Mouse (Mus musculus): ENCODE measurements around the gene Zfp128. TPM values are rescaled to one million over a fixed set of nuclear protein-coding genes. Genes with fewer than 3 reads are reported as not detected.
"Not testable (repeated sequence)": the region's sequence is repeated elsewhere in the genome, so short reads cannot be mapped to it uniquely, and the experiment has no call there.

Zfp128 gene
- polyA plus RNA-seq (2014; fragmentation: Nextera tagmentation; extraction: Ambion mirVana): 7.8 and 9.1 TPM in 2 replicates

- Histone ChIP-seq H3K4me2 (replicated peaks) (peak within 1 kb of the TSS; percentile 69), H3K4me1 (replicated peaks; ENCODE audit: control insufficient read depth, insufficient read depth, low read length) (peaks cover 14% of the 10 kb centered on the region), H3K9me3 (ENCODE audit: control insufficient read depth, low read length) (no peaks in the 10 kb centered on the region), H3K27me3 (ENCODE audit: control insufficient read depth, insufficient read depth, low read length) (no peaks in the 10 kb centered on the region), H3K4me3 (replicated peaks; ENCODE audit: low read length) (peak within 1 kb of the TSS; percentile 76), H3K36me3 (replicated peaks; ENCODE audit: control insufficient read depth, insufficient read depth) (peaks cover 20% of the 10 kb centered on the region), H3K9ac (peak within 1 kb of the TSS; percentile 78), H3K27ac (0 out of 2 replicates have a peak within 1 kb of the TSS, but pooled peaks have one; percentile 44)
- ATAC-seq (ENCODE audit: low FRiP score): peak; percentile 98
- peak; percentile 95 for DNase-seq (ENCODE audit: low spot score)
- 1% methylated on average over 35 of the region's 35 CpGs for WGBS
Measured at GRCm38 (mm10) chr7:12880911-12881660, at the start of gene Zfp128. Gene Zfp128 (plus strand): TSS chr7:12881177.

GRCm38 (mm10) chr7:12834162-12835120 lies 46.5 kb upstream of the Zfp128 start, which contains the start of gene Zfp110:
Gene Zfp110 (plus strand): TSS chr7:12834761.
- H3K36me3 ChIP-seq (replicated peaks; ENCODE audit: control insufficient read depth, insufficient read depth): peaks cover 35% of the 10 kb centered on the region

DNA sequence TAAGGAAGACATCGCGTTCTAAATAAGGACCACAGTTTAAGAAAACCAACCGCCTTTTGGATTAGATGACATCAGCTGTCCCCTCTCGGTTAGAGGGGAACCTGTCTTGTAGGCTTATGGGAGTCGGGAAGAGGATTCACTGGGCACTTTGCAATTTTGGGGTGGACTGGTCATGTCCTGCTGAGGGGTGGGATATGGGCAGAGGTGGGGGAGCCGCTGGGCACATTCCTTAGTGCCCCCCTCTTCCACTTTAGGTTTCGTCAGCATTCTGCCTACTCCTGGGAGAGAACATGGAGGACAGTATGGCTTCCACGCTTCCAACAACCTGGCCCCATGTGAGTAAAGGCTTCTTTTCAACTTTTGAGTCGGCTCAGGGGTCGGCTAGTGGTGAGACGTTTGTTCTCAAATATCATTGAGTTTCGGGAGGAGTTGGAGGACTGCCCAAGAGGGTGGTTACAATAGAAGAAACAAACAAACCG lies 45.7 kb upstream of the Zfp128 start:
- Histone ChIP-seq H3K27me3 (ENCODE audit: control insufficient read depth, insufficient read depth, low read length) (no peaks in the 10 kb centered on the region), H3K9me3 (ENCODE audit: control insufficient read depth, low read length) (peaks cover 48% of the 10 kb centered on the region), H3K36me3 (replicated peaks; ENCODE audit: control insufficient read depth, insufficient read depth) (peaks cover 41% of the 10 kb centered on the region), H3K9ac (peak overlapping the region; percentile 57), H3K4me2 (replicated peaks) (peak overlapping the region; percentile 62), H3K4me1 (replicated peaks; ENCODE audit: control insufficient read depth, insufficient read depth, low read length) (no peaks in the 10 kb centered on the region), H3K27ac (peak overlapping the region; percentile 1; the same call in 1 of the 2 replicates), H3K4me3 (replicated peaks; ENCODE audit: low read length) (peak overlapping the region; percentile 49)
- WGBS: 47% methylated on average over 13 of the region's 13 CpGs
- ATAC-seq (ENCODE audit: low FRiP score) (peak; percentile 56), DNase-seq (ENCODE audit: low spot score) (peak; percentile 37)

More at GRCm38 (mm10) chr7:12834162-12835120, 46.5 kb upstream of the Zfp128 start, which contains the start of gene Zfp110:
- Histone ChIP-seq H3K9me3 (ENCODE audit: control insufficient read depth, low read length) (peaks cover 45% of the 10 kb centered on the region), H3K27me3 (ENCODE audit: control insufficient read depth, insufficient read depth, low read length) (no peaks in the 10 kb centered on the region), H3K27ac (peak within 1 kb of the TSS; percentile 1; the same call in 1 of the 2 replicates), H3K4me1 (replicated peaks; ENCODE audit: control insufficient read depth, insufficient read depth, low read length) (no peaks in the 10 kb centered on the region), H3K4me3 (replicated peaks; ENCODE audit: low read length) (peak within 1 kb of the TSS; percentile 49), H3K4me2 (replicated peaks) (peak within 1 kb of the TSS; percentile 62), H3K9ac (peak within 1 kb of the TSS; percentile 57)
- ATAC-seq (ENCODE audit: low FRiP score) (peak; percentile 96), DNase-seq (ENCODE audit: low spot score) (peak; percentile 88)
- 5% methylated on average over 47 of the region's 47 CpGs for WGBS

DNA sequence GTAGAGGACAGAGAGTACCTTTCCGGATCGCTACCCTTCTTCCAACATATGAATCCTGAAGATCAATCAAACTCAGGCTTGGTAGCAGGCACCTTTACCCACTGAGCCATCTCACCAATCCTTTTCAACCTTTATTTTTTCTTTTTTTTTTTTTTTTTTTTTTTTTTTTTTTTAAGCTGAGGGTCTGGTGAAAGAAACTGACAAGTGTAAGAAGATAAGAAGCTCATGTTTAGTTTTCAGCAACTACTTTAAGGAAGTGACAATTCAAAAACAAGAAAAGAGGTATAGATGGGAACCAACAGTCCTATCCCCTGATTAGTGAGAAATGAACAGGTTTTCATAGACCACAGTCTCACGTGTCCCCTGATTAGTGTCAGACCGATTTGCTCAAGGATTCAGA lies 45.2 kb upstream of the Zfp128 start:
- no peak for DNase-seq (ENCODE audit: low spot score)
- H3K4me2 ChIP-seq (replicated peaks): peak overlapping the region; percentile 62
- no peak overlapping the region for H3K27ac ChIP-seq
- no peaks in the 10 kb centered on the region for H3K27me3 ChIP-seq (ENCODE audit: control insufficient read depth, insufficient read depth, low read length)
- H3K36me3 ChIP-seq (replicated peaks; ENCODE audit: control insufficient read depth, insufficient read depth): peaks cover 46% of the 10 kb centered on the region
- H3K9ac ChIP-seq: no peak overlapping the region
- no peaks in the 10 kb centered on the region for H3K4me1 ChIP-seq (replicated peaks; ENCODE audit: control insufficient read depth, insufficient read depth, low read length)
- H3K4me3 ChIP-seq (replicated peaks; ENCODE audit: low read length): peak overlapping the region; percentile 49
- no peak for ATAC-seq (ENCODE audit: low FRiP score)
- H3K9me3 ChIP-seq (ENCODE audit: control insufficient read depth, low read length): peaks cover 51% of the 10 kb centered on the region
- 96% methylated on average over 4 of the region's 4 CpGs for WGBS

DNA sequence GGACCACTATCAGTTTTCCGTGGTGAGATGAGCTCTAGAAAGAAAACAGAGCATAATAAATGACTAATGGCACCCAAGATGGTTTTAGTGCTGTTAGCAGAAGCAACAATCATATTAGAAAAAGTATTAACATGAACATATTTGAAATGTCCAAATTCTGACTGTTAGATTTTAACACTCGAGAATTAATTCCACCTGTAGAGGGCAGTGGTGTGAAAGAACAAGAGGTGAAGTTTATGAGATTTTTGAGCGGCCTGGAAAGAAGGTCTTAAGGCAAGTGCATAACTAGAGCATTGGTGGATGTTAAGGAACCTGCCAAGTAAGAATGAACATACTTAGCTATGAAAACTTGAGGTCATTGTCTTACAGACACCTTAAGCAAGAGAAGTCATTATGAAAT lies 6.7 kb upstream of the Zfp128 start:
- Histone ChIP-seq H3K4me2 (replicated peaks) (no peak overlapping the region), H3K9me3 (ENCODE audit: control insufficient read depth, low read length) (peaks cover 14% of the 10 kb centered on the region; the same call in 1 of the 2 replicates), H3K4me1 (replicated peaks; ENCODE audit: control insufficient read depth, insufficient read depth, low read length) (no peaks in the 10 kb centered on the region), H3K27me3 (ENCODE audit: control insufficient read depth, insufficient read depth, low read length) (no peaks in the 10 kb centered on the region), H3K9ac (no peak overlapping the region), H3K36me3 (replicated peaks; ENCODE audit: control insufficient read depth, insufficient read depth) (no peaks in the 10 kb centered on the region), H3K4me3 (replicated peaks; ENCODE audit: low read length) (no peak overlapping the region), H3K27ac (no peak overlapping the region)
- 26% methylated on average over 3 of the region's 3 CpGs for WGBS
- no peak for ATAC-seq (ENCODE audit: low FRiP score)
- peak; percentile 47 for DNase-seq (ENCODE audit: low spot score)

- ATAC-seq (ENCODE audit: low FRiP score) (no peak), DNase-seq (ENCODE audit: low spot score) (no peak)
- peaks cover 14% of the 10 kb centered on the region for H3K4me1 ChIP-seq (replicated peaks; ENCODE audit: control insufficient read depth, insufficient read depth, low read length)
- H3K27me3 ChIP-seq (ENCODE audit: control insufficient read depth, insufficient read depth, low read length): no peaks in the 10 kb centered on the region
- 0 out of 2 replicates have a peak overlapping the region, but pooled peaks have one; percentile 76 for H3K4me3 ChIP-seq (replicated peaks; ENCODE audit: low read length)
- H3K9me3 ChIP-seq (ENCODE audit: control insufficient read depth, low read length): no peaks in the 10 kb centered on the region
- peak overlapping the region; percentile 69 for H3K4me2 ChIP-seq (replicated peaks)
- no peak overlapping the region for H3K27ac ChIP-seq
- H3K36me3 ChIP-seq (replicated peaks; ENCODE audit: control insufficient read depth, insufficient read depth): peaks cover 10% of the 10 kb centered on the region
- H3K9ac ChIP-seq: no peak overlapping the region
Measured at GRCm38 (mm10) chr7:12880036-12880435, 941 bp upstream of the Zfp128 start.

- 0 out of 2 replicates have a peak, but pooled peaks have one; percentile 15 for ATAC-seq (ENCODE audit: low FRiP score)
- H3K4me2 ChIP-seq (replicated peaks): peak overlapping the region; percentile 69
- not testable (repeated sequence) for H3K27me3 ChIP-seq (ENCODE audit: control insufficient read depth, insufficient read depth, low read length); DNase-seq (ENCODE audit: low spot score); H3K9me3 ChIP-seq (ENCODE audit: control insufficient read depth, low read length)
- 49% methylated on average over 8 of the region's 8 CpGs for WGBS
- H3K36me3 ChIP-seq (replicated peaks; ENCODE audit: control insufficient read depth, insufficient read depth): peaks cover 14% of the 10 kb centered on the region
- peak overlapping the region; percentile 78 for H3K9ac ChIP-seq
- H3K27ac ChIP-seq: 0 out of 2 replicates have a peak overlapping the region, but pooled peaks have one; percentile 6
- H3K4me3 ChIP-seq (replicated peaks; ENCODE audit: low read length): peak overlapping the region; percentile 76
- peaks cover 14% of the 10 kb centered on the region for H3K4me1 ChIP-seq (replicated peaks; ENCODE audit: control insufficient read depth, insufficient read depth, low read length)
Measured at GRCm38 (mm10) chr7:12880497-12880896, 480 bp upstream of the Zfp128 start.

DNA sequence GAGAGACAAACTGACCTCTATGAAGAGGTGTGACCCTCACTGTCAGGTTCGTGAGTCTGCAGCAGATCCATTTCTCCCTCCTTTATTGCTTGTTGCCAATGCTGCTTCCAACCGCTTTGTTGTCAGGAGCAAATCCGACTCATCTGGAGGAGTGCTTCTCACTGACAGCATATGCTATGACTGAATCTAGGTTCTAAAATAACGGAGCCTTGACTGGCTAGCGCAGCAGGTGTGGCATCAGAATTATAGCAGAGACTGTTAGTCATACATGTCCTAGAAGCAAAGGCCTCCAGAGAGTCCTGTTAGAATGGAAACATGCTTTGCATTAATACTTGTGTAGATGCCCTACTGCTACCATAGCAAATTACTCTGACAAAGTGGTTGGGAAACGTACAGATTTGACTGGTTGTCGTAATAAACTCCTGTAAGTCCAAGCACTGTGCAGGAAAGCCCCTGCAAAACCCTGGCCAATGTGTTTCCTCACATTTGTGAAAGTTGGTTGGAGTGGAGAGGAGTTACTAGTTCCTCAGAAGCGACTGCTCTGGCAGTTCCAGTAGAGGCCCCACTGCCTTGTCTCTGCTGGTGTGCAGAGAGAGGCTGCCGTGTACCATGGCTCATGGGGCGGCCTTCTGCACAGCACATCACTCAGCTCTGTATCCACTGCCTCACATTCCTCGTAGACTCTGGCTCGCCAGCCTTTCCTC lies 5.7 kb downstream of the Zfp128 start:
- peaks cover 11% of the 10 kb centered on the region for H3K4me1 ChIP-seq (replicated peaks; ENCODE audit: control insufficient read depth, insufficient read depth, low read length)
- no peak overlapping the region for H3K4me3 ChIP-seq (replicated peaks; ENCODE audit: low read length)
- no peak overlapping the region for H3K27ac ChIP-seq
- peaks cover 73% of the 10 kb centered on the region for H3K36me3 ChIP-seq (replicated peaks; ENCODE audit: control insufficient read depth, insufficient read depth)
- H3K9me3 ChIP-seq (ENCODE audit: control insufficient read depth, low read length): no peaks in the 10 kb centered on the region
- no peaks in the 10 kb centered on the region for H3K27me3 ChIP-seq (ENCODE audit: control insufficient read depth, insufficient read depth, low read length)
- H3K9ac ChIP-seq: no peak overlapping the region
- H3K4me2 ChIP-seq (replicated peaks): no peak overlapping the region
- DNase-seq (ENCODE audit: low spot score) (no peak), ATAC-seq (ENCODE audit: low FRiP score) (no peak)
- WGBS: 92% methylated on average over 12 of the region's 12 CpGs

All from hindbrain, embryonic 14.5 days (tissue).